Mouse (Mus musculus): ENCODE results near the gene Mdc1.

Gene Mdc1

DNA sequence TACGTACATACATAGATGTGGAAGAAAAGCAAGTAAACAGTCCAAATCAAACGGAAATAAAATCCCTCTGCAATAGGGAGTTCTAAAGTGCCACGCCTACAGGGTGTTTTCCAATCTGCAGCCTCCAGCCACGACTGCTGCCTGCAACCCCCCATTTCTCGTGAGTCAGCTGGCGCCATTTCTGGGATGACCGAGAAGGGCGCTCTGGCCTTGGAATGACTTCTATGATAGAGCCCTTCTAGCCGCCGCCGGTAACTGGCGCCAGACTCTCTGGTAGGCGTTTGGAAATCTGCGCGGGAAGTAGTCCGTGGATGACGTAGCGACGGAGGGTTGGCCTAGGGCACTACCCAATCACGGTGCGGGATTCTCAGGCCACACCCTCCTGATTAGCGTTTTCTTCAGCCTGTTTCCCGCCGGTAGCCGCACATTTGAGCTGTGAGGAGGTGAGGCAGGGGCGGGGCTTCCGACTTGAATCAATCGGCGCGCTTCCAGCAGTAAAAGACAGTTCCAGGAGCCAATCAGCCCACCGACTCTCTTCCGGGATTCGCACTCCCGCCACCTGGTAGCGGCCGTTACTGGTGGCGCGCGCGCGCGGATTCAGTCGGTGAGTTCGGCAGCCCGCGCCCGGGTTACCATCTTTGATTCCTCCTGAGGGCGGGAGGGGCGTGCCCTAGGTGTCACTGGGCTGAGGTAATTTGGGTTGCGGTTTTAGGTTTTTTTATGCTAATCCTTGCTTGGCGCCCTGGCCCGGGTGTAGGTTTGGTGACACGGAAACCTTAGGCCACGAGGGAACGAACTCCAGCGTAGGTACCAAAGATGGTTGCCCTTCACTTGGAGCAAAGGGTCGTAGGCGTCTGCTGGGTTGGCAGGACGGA is at the start of gene Mdc1:
Mdc1 (plus strand) TSS at position 440 of the 875 bp plus-strand sequence.
- peak; percentile 92 to 97 for DNase-seq (ENCODE audit: low spot score in 2 of 2)

DNA sequence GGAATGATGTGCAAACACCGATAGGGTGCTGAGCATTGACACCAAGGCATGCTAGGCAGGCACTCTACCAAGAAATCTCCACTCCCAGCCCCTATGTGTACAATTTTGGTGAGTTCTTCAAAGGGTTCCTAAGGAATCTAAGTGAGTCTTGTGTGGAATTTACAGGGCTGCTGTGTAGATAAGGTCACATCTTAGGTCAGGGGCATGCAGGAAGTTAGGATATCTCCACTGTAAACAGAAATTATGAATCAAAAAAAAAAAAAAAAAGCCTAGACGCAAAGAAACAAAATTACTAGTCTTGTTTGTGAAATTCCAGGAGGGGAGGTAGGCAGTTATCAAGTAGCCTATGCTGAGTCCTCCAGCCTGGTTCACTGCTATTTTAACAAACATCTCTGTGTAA is 48.5 kb upstream of the Mdc1 start:
- no peak for DNase-seq (ENCODE audit: low spot score in 2 of 2)

GRCm38 (mm10) chr17:35795099-35795498 is 46.2 kb upstream of the Mdc1 start:
- no peak for DNase-seq (ENCODE audit: low spot score in 2 of 2)

- DNase-seq (ENCODE audit: low spot score in 2 of 2) = no peak
Measured at GRCm38 (mm10) chr17:35795656-35796055, 45.7 kb upstream of the Mdc1 start.

DNA sequence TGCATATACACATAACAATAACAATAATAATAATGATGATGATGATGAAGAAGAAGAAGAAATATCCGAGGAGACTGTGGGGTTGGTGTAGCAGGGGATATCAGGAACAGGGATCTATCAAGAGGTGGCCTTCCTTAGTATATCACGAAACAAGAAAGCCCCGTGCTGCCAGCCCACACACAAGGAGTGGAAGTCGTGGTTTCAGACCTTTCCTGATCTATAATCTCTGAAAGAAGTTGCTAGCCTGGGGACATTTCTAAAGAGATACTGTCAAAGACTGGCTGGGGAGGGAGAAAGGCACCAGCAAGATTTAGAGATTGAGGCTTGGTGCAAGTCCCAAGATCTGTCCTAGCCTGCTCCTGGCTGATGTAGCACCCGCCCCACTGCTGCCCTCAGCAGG is 44.5 kb upstream of the Mdc1 start:
- DNase-seq (ENCODE audit: low spot score in 2 of 2) = no peak

GRCm38 (mm10) chr17:35800905-35801304 is 40.4 kb upstream of the Mdc1 start:
- no peak for DNase-seq (ENCODE audit: low spot score in 2 of 2)

DNA sequence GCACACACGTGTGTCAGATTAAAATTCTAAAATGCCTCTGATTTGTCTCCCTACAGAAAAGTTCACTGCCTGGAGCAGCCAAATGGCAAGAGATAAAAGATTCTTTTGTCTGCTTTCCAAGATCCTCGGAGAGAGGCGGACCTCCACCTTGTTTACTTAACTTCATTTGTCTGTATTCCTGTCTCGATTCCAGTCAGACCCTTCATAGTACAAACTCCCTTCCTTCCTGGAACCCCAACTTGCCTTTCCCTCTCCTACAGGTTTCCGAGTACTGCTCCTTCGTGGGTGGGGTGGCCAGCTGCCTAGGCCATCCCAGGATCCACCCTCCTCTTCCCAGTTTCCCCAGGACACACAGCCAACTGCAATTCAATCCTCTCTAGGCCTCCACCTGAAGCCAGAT is 38.3 kb upstream of the Mdc1 start:
- no peak for DNase-seq (ENCODE audit: low spot score in 2 of 2)

GRCm38 (mm10) chr17:35803858-35804399 is 37.4 kb upstream of the Mdc1 start:
- no peak for DNase-seq (ENCODE audit: low spot score in 2 of 2)

GRCm38 (mm10) chr17:35808073-35808472 is 33.2 kb upstream of the Mdc1 start:
- no peak for DNase-seq (ENCODE audit: low spot score in 2 of 2)

GRCm38 (mm10) chr17:35809395-35809794 is 31.9 kb upstream of the Mdc1 start:
- no peak for DNase-seq (ENCODE audit: low spot score in 2 of 2)

DNA sequence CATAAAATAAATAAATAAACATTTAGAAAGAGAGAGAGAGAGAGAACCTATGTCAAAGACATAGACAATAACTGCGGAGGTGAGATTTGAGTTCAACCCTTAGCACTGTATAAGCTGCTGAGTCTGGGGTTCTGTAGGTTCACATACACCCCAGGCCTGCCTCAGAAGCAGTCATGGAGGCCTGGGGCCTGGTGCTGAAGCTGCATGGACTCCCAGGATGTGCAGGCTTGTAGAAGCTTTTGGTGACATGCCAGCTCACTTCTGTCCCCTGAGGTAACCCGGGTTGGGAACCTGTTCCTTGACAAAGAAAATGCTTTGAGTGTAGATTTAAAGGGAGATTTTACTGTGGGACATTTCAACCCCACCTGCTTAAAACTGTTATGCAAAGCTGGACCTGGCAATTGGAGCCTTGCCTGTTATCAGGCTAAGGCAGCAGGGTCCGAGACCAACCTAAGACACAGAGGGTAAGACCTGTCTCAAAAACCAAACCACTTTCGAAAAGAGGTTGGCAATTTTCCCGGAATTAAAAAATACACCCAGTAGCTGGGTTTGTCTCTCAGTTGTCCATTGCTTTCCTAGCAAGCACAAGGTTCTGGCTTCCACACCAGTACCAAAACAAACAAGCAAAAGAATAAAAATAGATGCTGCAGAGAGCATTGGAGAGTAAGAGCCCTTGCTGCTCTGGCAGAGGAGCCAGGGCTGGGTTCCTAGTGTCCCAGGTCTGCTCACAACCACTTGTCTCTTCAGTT is 30.2 kb upstream of the Mdc1 start:
- DNase-seq (ENCODE audit: low spot score in 2 of 2) = no peak

GRCm38 (mm10) chr17:35812307-35812706 is 29.0 kb upstream of the Mdc1 start:
- DNase-seq (ENCODE audit: low spot score in 2 of 2) = no peak

DNA sequence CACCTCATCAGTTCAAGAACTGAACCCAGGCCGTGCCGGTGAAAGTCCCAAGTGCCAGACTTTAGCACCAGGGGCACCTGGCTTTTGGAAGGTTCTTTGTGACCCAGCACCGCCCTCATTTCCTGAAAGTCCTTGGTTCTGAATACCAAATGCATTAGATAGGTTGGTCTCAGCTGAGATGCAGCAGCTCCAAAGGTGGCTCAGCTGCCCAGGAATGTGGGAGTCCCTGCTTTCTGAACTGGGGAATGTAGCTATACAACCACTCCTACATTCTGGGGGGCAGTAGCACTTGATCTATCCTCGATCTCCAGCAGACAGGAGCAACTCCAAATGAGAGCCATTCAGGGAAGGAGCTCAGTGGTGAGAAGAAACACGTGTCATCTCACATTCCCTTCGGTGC is 28.6 kb upstream of the Mdc1 start:
- DNase-seq (ENCODE audit: low spot score in 2 of 2) = no peak

DNA sequence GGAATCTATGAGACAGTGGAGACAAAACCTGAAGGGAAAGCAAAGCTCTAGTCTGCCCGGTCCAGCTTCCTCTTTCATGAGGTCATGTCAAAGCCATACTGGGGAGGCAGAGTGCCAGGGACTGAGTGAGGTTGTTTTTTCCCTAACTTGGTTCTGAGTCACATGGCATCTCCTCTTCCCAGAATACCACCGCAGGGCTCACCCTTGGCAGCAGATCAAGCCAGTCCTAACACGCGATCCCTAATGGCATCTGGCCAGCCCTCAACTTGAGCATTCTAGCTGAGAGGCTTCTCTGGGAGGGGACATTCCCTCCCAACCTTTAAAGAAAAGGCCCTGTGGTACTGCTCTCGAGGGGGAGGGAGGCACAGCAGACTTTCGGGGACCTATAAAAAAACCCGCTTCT is 28.1 kb upstream of the Mdc1 start:
- DNase-seq (ENCODE audit: low spot score in 2 of 2) = peak in 1 of 2 experiments; percentile 60

GRCm38 (mm10) chr17:35813653-35814052 is 27.7 kb upstream of the Mdc1 start:
- no peak for DNase-seq (ENCODE audit: low spot score in 2 of 2)

DNA sequence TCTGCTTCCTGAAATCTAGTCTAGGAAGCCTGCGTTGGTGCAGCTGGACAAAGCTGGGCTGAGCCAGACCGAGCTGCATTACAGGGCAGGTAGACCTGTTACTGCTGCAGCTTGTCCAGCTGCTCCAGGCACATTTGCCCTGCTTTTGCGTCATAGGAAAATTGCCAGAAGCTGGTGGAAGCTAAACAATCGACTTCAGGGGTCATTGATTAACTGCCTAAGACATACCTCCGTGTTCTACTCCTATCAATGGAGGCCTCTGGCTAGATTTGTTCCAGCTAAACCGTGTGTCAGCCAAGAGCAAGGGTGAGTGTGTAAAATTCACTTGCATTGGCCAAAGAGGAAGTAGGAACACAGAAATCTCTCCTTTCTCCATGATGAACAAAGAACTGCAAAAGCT is 26.6 kb upstream of the Mdc1 start:
- no peak for DNase-seq (ENCODE audit: low spot score in 2 of 2)

DNA sequence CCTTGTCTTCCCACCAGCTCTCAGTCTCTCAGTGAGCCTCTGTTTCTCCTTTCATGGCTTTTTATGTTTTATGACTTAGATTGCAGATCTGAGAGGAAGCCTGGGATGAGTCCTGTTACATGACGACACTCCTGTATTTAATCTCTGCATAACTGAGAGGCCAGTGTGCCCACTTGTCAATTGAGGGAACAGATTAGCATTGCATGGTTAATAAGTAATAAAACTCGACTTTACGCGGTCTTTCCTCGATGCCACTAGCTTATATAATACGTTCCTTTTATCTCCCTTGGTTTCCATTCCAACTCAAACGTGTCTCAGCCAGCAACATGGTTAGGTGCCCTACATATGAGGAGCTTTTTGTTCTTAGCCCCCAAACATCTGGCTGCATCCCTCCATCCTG is 25.5 kb upstream of the Mdc1 start:
- no peak for DNase-seq (ENCODE audit: low spot score in 2 of 2)

GRCm38 (mm10) chr17:35816686-35817085 is 24.6 kb upstream of the Mdc1 start:
- no peak for DNase-seq (ENCODE audit: low spot score in 2 of 2)

- DNase-seq (ENCODE audit: low spot score in 2 of 2) = no peak
Measured at GRCm38 (mm10) chr17:35817226-35817625, 24.1 kb upstream of the Mdc1 start.

DNA sequence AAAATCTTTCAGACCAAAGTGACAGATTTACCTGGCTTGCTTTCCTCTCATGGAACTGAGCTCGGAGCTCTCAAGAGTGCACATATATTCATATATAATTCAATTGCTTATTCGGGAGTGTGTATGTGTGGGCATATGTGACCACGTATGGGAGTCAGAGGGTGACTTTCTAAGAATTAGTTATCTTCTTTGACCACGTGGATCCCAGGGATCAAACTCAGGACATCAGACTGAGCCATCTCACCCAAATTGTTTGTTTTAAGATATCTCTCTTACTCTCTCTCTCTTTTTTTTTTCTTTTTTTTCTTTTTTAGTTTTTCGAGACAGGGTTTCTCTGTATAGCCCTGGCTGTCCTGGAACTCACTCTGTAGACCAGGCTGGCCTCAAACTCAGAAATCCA is 21.2 kb upstream of the Mdc1 start:
- DNase-seq (ENCODE audit: low spot score in 2 of 2) = no peak

GRCm38 (mm10) chr17:35821439-35822430 is 19.6 kb upstream of the Mdc1 start, which contains the start of gene Ier3:
Gene Ier3, plus strand, starts transcription at chr17:35821684.
- DNase-seq (ENCODE audit: low spot score in 2 of 2) = peak in 1 of 2 experiments; percentile 64

Data from cerebellum, postnatal 4 days (tissue).